Mouse (Mus musculus) testis, adult 2 months (tissue): ENCODE data around the gene Megf11.

Source experiments
- CTCF ChIP-seq: fragments of 200-500 bp; IDR thresholded peaks from 2 replicates; pipeline ENCODE4 v1.5.1; 2012; ENCODE audit warnings: low read depth, mild to moderate bottlenecking, inconsistent platforms, low read length, moderate library complexity; ENCODE audit not compliant: control insufficient read depth, insufficient read depth, insufficient replicate concordance
- POLR2A ChIP-seq: fragments of 200-500 bp; IDR thresholded peaks from 2 replicates; pipeline ENCODE4 v1.6.1; 2012; ENCODE audit warnings: low read depth, mild to moderate bottlenecking, inconsistent platforms, low read length, moderate library complexity; ENCODE audit not compliant: control insufficient read depth

DNA sequence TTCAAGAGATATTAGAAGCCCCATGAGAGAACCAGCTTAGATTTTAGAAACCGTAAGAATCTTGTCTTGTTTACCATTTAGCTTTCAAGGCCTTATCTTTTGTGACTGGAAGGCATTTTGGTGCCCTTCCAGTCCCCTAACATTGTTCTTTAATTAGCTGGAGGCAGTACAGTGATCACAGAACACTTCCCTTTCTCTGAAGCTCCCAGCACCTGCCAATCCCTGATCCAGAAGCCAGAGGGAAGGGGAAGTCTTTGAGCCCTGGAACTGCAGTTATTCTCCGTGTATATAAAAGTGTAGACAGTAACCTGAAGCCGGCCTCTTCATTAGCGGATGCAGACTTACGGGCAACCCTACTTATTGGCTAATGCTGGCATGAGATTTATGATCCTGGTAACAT, 35.9 kb upstream of the Megf11 start:
- TF ChIP-seq POLR2A (no peak), CTCF (no peak)
